In genomic region chr2:151970191-151971172, GRCm38 (mm10) we compare ENCODE assay signal across 8 mouse cellular contexts. TPM values are rescaled to one million over a fixed set of nuclear protein-coding genes. Genes with fewer than 3 reads are reported as not detected.
DNase-seq lines count a peak whose midpoint lies in the region; ATAC-seq lines count a peak whose summit lies in the region.

No protein-coding gene starts in this region.

- peak; percentile 92 for ATAC-seq in forebrain, embryonic 13.5 days
- ATAC-seq in heart, embryonic 16.5 days (replicated peaks; ENCODE audit: extremely low read depth, insufficient read depth, low FRiP score) = peak; percentile 87
- ATAC-seq in liver, embryonic 13.5 days (ENCODE audit: low read depth) = peak; percentile 81
- ATAC-seq in stomach, embryonic 14.5 days (ENCODE audit: insufficient number of reproducible peaks, insufficient read depth, low FRiP score, low read depth) = peak; percentile 90

- H3K4me3 ChIP-seq in forebrain, embryonic 13.5 days = peak overlapping the region; percentile 48
- peak overlapping the region; percentile 44 for H3K4me3 ChIP-seq in heart, embryonic 16.5 days (ENCODE audit: low read length)
- peak overlapping the region; percentile 25; the same call in 1 of the 2 replicates for H3K4me3 ChIP-seq in liver, embryonic 13.5 days (replicated peaks)
- peak overlapping the region; percentile 13; the same call in 1 of the 2 replicates for H3K4me3 ChIP-seq in stomach, embryonic 14.5 days (ENCODE audit: low read depth, low read length)

- 43% methylated on average over 53 of the region's 53 CpGs for WGBS in forebrain, embryonic 13.5 days
- 38% methylated on average over 53 of the region's 53 CpGs for WGBS in heart, embryonic 16.5 days
- 49% methylated on average over 53 of the region's 53 CpGs for WGBS in liver, embryonic 13.5 days (ENCODE audit: insufficient replicate concordance)
- 46% methylated on average over 53 of the region's 53 CpGs for WGBS in stomach, embryonic 14.5 days

- 0 out of 2 replicates have a peak, but pooled peaks cover 6% of the 10 kb centered on the region for H3K27me3 ChIP-seq in forebrain, embryonic 13.5 days
- H3K27me3 ChIP-seq in heart, embryonic 16.5 days (ENCODE audit: control insufficient read depth, insufficient read depth, low read length) = peaks cover 14% of the 10 kb centered on the region
- H3K27me3 ChIP-seq in liver, embryonic 13.5 days = peaks cover 38% of the 10 kb centered on the region
- no peaks in the 10 kb centered on the region for H3K27me3 ChIP-seq in stomach, embryonic 14.5 days (ENCODE audit: control insufficient read depth, insufficient read depth, low read length)

- peak overlapping the region; percentile 81 for H3K4me2 ChIP-seq in forebrain, embryonic 13.5 days
- peak overlapping the region; percentile 74 for H3K4me2 ChIP-seq in heart, embryonic 16.5 days (ENCODE audit: low read depth, low read length)
- peak overlapping the region; percentile 61 for H3K4me2 ChIP-seq in liver, embryonic 13.5 days
- H3K4me2 ChIP-seq in stomach, embryonic 14.5 days (replicated peaks; ENCODE audit: low read depth, low read length) = peak overlapping the region; percentile 46

- H3K9me3 ChIP-seq in forebrain, embryonic 13.5 days (replicated peaks) = no peaks in the 10 kb centered on the region
- no peaks in the 10 kb centered on the region for H3K9me3 ChIP-seq in heart, embryonic 16.5 days (replicated peaks; ENCODE audit: control insufficient read depth, low read length)
- no peaks in the 10 kb centered on the region for H3K9me3 ChIP-seq in liver, embryonic 13.5 days (replicated peaks)
- no peaks in the 10 kb centered on the region for H3K9me3 ChIP-seq in stomach, embryonic 14.5 days (ENCODE audit: control insufficient read depth, low read depth, low read length)

- H3K4me1 ChIP-seq in forebrain, embryonic 13.5 days = peaks cover 87% of the 10 kb centered on the region
- H3K4me1 ChIP-seq in heart, embryonic 16.5 days (ENCODE audit: control insufficient read depth, insufficient read depth, low read length) = peaks cover 26% of the 10 kb centered on the region
- H3K4me1 ChIP-seq in liver, embryonic 13.5 days (replicated peaks) = peaks cover 80% of the 10 kb centered on the region
- peaks cover 33% of the 10 kb centered on the region for H3K4me1 ChIP-seq in stomach, embryonic 14.5 days (ENCODE audit: control insufficient read depth, insufficient read depth, low read length)

- H3K9ac ChIP-seq in forebrain, embryonic 13.5 days = peak overlapping the region; percentile 86
- peak overlapping the region; percentile 61 for H3K9ac ChIP-seq in heart, embryonic 16.5 days (ENCODE audit: low read length)
- H3K9ac ChIP-seq in liver, embryonic 13.5 days = peak overlapping the region; percentile 29; the same call in 1 of the 2 replicates
- peak overlapping the region; percentile 2; the same call in 1 of the 2 replicates for H3K9ac ChIP-seq in stomach, embryonic 14.5 days (replicated peaks; ENCODE audit: low read depth, low read length)

- peak; percentile 65 for DNase-seq in layer of hippocampus, adult 11-12 months (ENCODE audit: low spot score)
- DNase-seq in layer of hippocampus, adult 9-10 months (ENCODE audit: low spot score) = no peak
- peak; percentile 89 for DNase-seq in kidney, postnatal 10 days
- peak; percentile 74 for DNase-seq in liver, embryonic 13.5 days
- peak; percentile 83 for DNase-seq in neural tube, embryonic 10.5 days (ENCODE audit: extremely low spot score, low spot score)

- peaks cover 27% of the 10 kb centered on the region for H3K36me3 ChIP-seq in forebrain, embryonic 13.5 days (ENCODE audit: poor library complexity, severe bottlenecking)
- H3K36me3 ChIP-seq in heart, embryonic 16.5 days (ENCODE audit: control insufficient read depth, insufficient read depth) = peaks cover 3% of the 10 kb centered on the region; the same call in 1 of the 2 replicates
- H3K36me3 ChIP-seq in liver, embryonic 13.5 days = peaks cover 27% of the 10 kb centered on the region
- peaks cover 17% of the 10 kb centered on the region for H3K36me3 ChIP-seq in stomach, embryonic 14.5 days (ENCODE audit: control insufficient read depth, insufficient read depth, low read length)

- H3K27ac ChIP-seq in forebrain, embryonic 13.5 days = peak overlapping the region; percentile 91
- 0 out of 2 replicates have a peak overlapping the region, but pooled peaks have one; percentile 44 for H3K27ac ChIP-seq in heart, embryonic 16.5 days (ENCODE audit: low read length)
- no peak overlapping the region for H3K27ac ChIP-seq in liver, embryonic 13.5 days
- no peak overlapping the region; the same call in 1 of the 2 replicates for H3K27ac ChIP-seq in stomach, embryonic 14.5 days (ENCODE audit: low read length)

RNA-seq across cellular contexts. Expression of gene Fam110a, which starts 9.5 kb away (rescaled TPM):
- polyA plus RNA-seq in forebrain, embryonic 13.5 days (2015; fragmentation: Nextera tagmentation; extraction: Ambion mirVana) = 88.9 and 99.0 TPM in 2 replicates
- 10.9 and 12.3 TPM in 2 replicates for polyA plus RNA-seq in heart, embryonic 16.5 days (2015; fragmentation: Nextera tagmentation; extraction: Ambion mirVana)
- 10.9 and 11.2 TPM in 2 replicates for polyA plus RNA-seq in liver, embryonic 13.5 days (2015; fragmentation: Nextera tagmentation; extraction: Ambion mirVana)
- 27.4 and 28.6 TPM in 2 replicates for polyA plus RNA-seq in stomach, embryonic 14.5 days (2014; fragmentation: Nextera tagmentation; extraction: Ambion mirVana)

RNA-seq across cellular contexts. Expression of gene Slc52a3, which starts 25.8 kb away (rescaled TPM):
- 0.71 and 0.87 TPM in 2 replicates for polyA plus RNA-seq in forebrain, embryonic 13.5 days (2015; fragmentation: Nextera tagmentation; extraction: Ambion mirVana)
- polyA plus RNA-seq in heart, embryonic 16.5 days (2015; fragmentation: Nextera tagmentation; extraction: Ambion mirVana) = 1.1 TPM in 2 replicates
- polyA plus RNA-seq in liver, embryonic 13.5 days (2015; fragmentation: Nextera tagmentation; extraction: Ambion mirVana) = 1.3 and 1.5 TPM in 2 replicates
- 2.9 and 3.6 TPM in 2 replicates for polyA plus RNA-seq in stomach, embryonic 14.5 days (2014; fragmentation: Nextera tagmentation; extraction: Ambion mirVana)

RNA-seq across cellular contexts. Expression of gene Angpt4, which starts 59.5 kb away (rescaled TPM):
- polyA plus RNA-seq in forebrain, embryonic 13.5 days (2015; fragmentation: Nextera tagmentation; extraction: Ambion mirVana) = not detected in 2 replicates
- 0.69 and 2.0 TPM in 2 replicates for polyA plus RNA-seq in heart, embryonic 16.5 days (2015; fragmentation: Nextera tagmentation; extraction: Ambion mirVana)
- polyA plus RNA-seq in liver, embryonic 13.5 days (2015; fragmentation: Nextera tagmentation; extraction: Ambion mirVana) = 0.06 TPM in 1 of 2 replicates, not detected in the other
- polyA plus RNA-seq in stomach, embryonic 14.5 days (2014; fragmentation: Nextera tagmentation; extraction: Ambion mirVana) = 0.58 and 1.4 TPM in 2 replicates

Comparison
In these comparisons a context has a peak if more than half of its experiments do, and no peak if none do; other contexts are left out.
1. H3K27ac ChIP-seq: peak in forebrain, embryonic 13.5 days (single experiment) and heart, embryonic 16.5 days (single experiment); none in liver, embryonic 13.5 days (single experiment) and stomach, embryonic 14.5 days (single experiment).
2. H3K9ac ChIP-seq: peak in every context shown above with its lines; median percentile 86 in forebrain, embryonic 13.5 days; 61 in heart, embryonic 16.5 days; 29 in liver, embryonic 13.5 days; 2 in stomach, embryonic 14.5 days.
3. Peak in every context shown above with its lines, with median percentiles within 50 percentile points of each other: ATAC-seq, H3K4me2 ChIP-seq and H3K4me3 ChIP-seq.